Mouse (Mus musculus): ENCODE results near the gene Itga3.

Itga3 gene

GRCm38 (mm10) chr11:95076536-95077111 is at the start of gene Itga3:
Itga3 (minus strand) TSS chr11:95076801.
- DNase-seq (ENCODE audit: low read depth, low spot score): peak; percentile 70

GRCm38 (mm10) chr11:95125366-95125948 is 48.9 kb upstream of the Itga3 start:
- no peak for DNase-seq (ENCODE audit: low read depth, low spot score)

- DNase-seq (ENCODE audit: low read depth, low spot score): no peak
Observed at GRCm38 (mm10) chr11:95122100-95122489, 45.5 kb upstream of the Itga3 start.

- DNase-seq (ENCODE audit: low read depth, low spot score): no peak
Observed at GRCm38 (mm10) chr11:95121161-95122099, 44.8 kb upstream of the Itga3 start.

GRCm38 (mm10) chr11:95120633-95121020 is 44.0 kb upstream of the Itga3 start:
- no peak for DNase-seq (ENCODE audit: low read depth, low spot score)

GRCm38 (mm10) chr11:95119990-95120632 is 43.5 kb upstream of the Itga3 start, which contains the start of gene Dlx3:
Dlx3 (plus strand) TSS chr11:95120119.
- DNase-seq (ENCODE audit: low read depth, low spot score): no peak

GRCm38 (mm10) chr11:95118505-95118904 is 41.9 kb upstream of the Itga3 start:
- peak; percentile 53 for DNase-seq (ENCODE audit: low read depth, low spot score)

GRCm38 (mm10) chr11:95117030-95117429 is 40.4 kb upstream of the Itga3 start:
- peak; percentile 86 for DNase-seq (ENCODE audit: low read depth, low spot score)

- DNase-seq (ENCODE audit: low read depth, low spot score): no peak
Observed at GRCm38 (mm10) chr11:95110081-95110480, 33.5 kb upstream of the Itga3 start.

- DNase-seq (ENCODE audit: low read depth, low spot score): no peak
Observed at GRCm38 (mm10) chr11:95109000-95109399, 32.4 kb upstream of the Itga3 start.

- peak; percentile 78 for DNase-seq (ENCODE audit: low read depth, low spot score)
Observed at GRCm38 (mm10) chr11:95106440-95107236, 30.0 kb upstream of the Itga3 start.

- DNase-seq (ENCODE audit: low read depth, low spot score): no peak
Observed at GRCm38 (mm10) chr11:95105274-95105874, 28.8 kb upstream of the Itga3 start.

- no peak for DNase-seq (ENCODE audit: low read depth, low spot score)
Observed at GRCm38 (mm10) chr11:95104266-95104665, 27.7 kb upstream of the Itga3 start.

- DNase-seq (ENCODE audit: low read depth, low spot score): no peak
Observed at GRCm38 (mm10) chr11:95102161-95102904, 25.7 kb upstream of the Itga3 start.

GRCm38 (mm10) chr11:95101071-95101788 is 24.6 kb upstream of the Itga3 start:
- no peak for DNase-seq (ENCODE audit: low read depth, low spot score)

- no peak for DNase-seq (ENCODE audit: low read depth, low spot score)
Observed at GRCm38 (mm10) chr11:95100393-95100792, 23.8 kb upstream of the Itga3 start.

GRCm38 (mm10) chr11:95098346-95099095 is 21.9 kb upstream of the Itga3 start:
- DNase-seq (ENCODE audit: low read depth, low spot score): no peak

- no peak for DNase-seq (ENCODE audit: low read depth, low spot score)
Observed at GRCm38 (mm10) chr11:95097889-95098288, 21.3 kb upstream of the Itga3 start.

Measured in CD4-positive, CD25-positive, alpha-beta regulatory T cell, adult 2 months (primary cell).